Mouse (Mus musculus) stomach, postnatal 0 days (tissue): ENCODE results near the gene Mpo.

ENCODE experiments used
- CTCF ChIP-seq: IDR thresholded peaks from 2 replicates; pipeline ENCODE4 v1.5.1; 2016; ENCODE audit warnings: antibody characterized with exemption, low read depth, mild to moderate bottlenecking, moderate library complexity
- EP300 ChIP-seq: optimal IDR thresholded peaks from 2 replicates; pipeline ENCODE3; 2016; ENCODE audit warnings: antibody characterized with exemption

GRCm38 (mm10) chr11:87772354-87772753 lies 21.0 kb upstream of the Mpo start:
- no peak for TF ChIP-seq CTCF
- no peak for TF ChIP-seq EP300
